23 mouse cellular contexts compared by ENCODE assay signal in genomic region chr8:11735672-11736235, GRCm38 (mm10). TPM values are rescaled to one million over a fixed set of nuclear protein-coding genes. Genes with fewer than 3 reads are reported as not detected.
DNase-seq lines count a peak whose midpoint lies in the region; ATAC-seq and TF ChIP-seq lines count a peak whose summit lies in the region.
"Had no signal": no experiment of that assay in that cellular context is flagged by ENCODE, and none has a peak within 500 bp of the region (broad histone marks: within the 10 kb centered on the region; RNA-seq: fewer than 3 reads in every experiment).

No protein-coding gene starts in this region.

- no peak overlapping the region for H3K4me2 ChIP-seq in embryonic facial prominence, embryonic 12.5 days (replicated peaks)
- H3K4me2 ChIP-seq in liver, postnatal 0 days (ENCODE audit: low read depth, low read length), result peak overlapping the region; percentile 22; the same call in 1 of the 2 replicates
- H3K4me2 ChIP-seq in midbrain, postnatal 0 days (ENCODE audit: low read depth, low read length, poor library complexity, severe bottlenecking), result no peak overlapping the region
- H3K4me2 ChIP-seq: heart, embryonic 13.5 days; limb, embryonic 12.5 days had no signal

- H3K9me3 ChIP-seq in embryonic facial prominence, embryonic 12.5 days, result no peaks in the 10 kb centered on the region
- H3K9me3 ChIP-seq in embryonic facial prominence, embryonic 10.5 days, result no peaks in the 10 kb centered on the region
- H3K9me3 ChIP-seq in liver, postnatal 0 days (ENCODE audit: low read length), result no peaks in the 10 kb centered on the region
- H3K9me3 ChIP-seq in midbrain, postnatal 0 days (ENCODE audit: low read length), result no peaks in the 10 kb centered on the region
- H3K9me3 ChIP-seq: heart, embryonic 13.5 days; limb, embryonic 12.5 days; megakaryocyte, embryonic 14.5 days had no signal

- no peak for TF ChIP-seq EP300 in liver, postnatal 0 days (IDR thresholded peaks at IDR 0.05; ENCODE audit: low read depth)

- peaks cover 10% of the 10 kb centered on the region for H3K36me3 ChIP-seq in embryonic facial prominence, embryonic 12.5 days
- peaks cover 59% of the 10 kb centered on the region for H3K36me3 ChIP-seq in embryonic facial prominence, embryonic 10.5 days (replicated peaks)
- H3K36me3 ChIP-seq in kidney, adult 2 months (ENCODE audit: control insufficient read depth, insufficient read depth, low read length), result no peaks in the 10 kb centered on the region
- 0 out of 2 replicates have a peak, but pooled peaks cover 4% of the 10 kb centered on the region for H3K36me3 ChIP-seq in liver, postnatal 0 days (replicated peaks; ENCODE audit: insufficient read depth, low read length)
- H3K36me3 ChIP-seq in midbrain, postnatal 0 days (ENCODE audit: insufficient read depth, low read length), result peaks cover 15% of the 10 kb centered on the region; the same call in 1 of the 2 replicates

- H3K27ac ChIP-seq in embryonic facial prominence, embryonic 12.5 days, result no peak overlapping the region
- H3K27ac ChIP-seq in embryonic facial prominence, embryonic 10.5 days (replicated peaks), result no peak overlapping the region
- H3K27ac ChIP-seq in kidney, adult 2 months (ENCODE audit: insufficient read depth, low read depth, low read length), result no peak overlapping the region
- H3K27ac ChIP-seq in liver, postnatal 0 days (ENCODE audit: low read depth), result peak overlapping the region; percentile 67; the same call in 1 of the 2 replicates
- no peak overlapping the region for H3K27ac ChIP-seq in midbrain, postnatal 0 days (ENCODE audit: low read depth, low read length)
- H3K27ac ChIP-seq: heart, embryonic 13.5 days; limb, embryonic 12.5 days had no signal

- 79% methylated on average over 15 of the region's 15 CpGs for WGBS in embryonic facial prominence, embryonic 12.5 days
- WGBS in embryonic facial prominence, embryonic 10.5 days, result 81% methylated on average over 15 of the region's 15 CpGs
- 52% methylated on average over 15 of the region's 15 CpGs for WGBS in kidney, adult 2 months
- WGBS in liver, postnatal 0 days (ENCODE audit: insufficient replicate concordance), result 70% methylated on average over 15 of the region's 15 CpGs
- 87% methylated on average over 15 of the region's 15 CpGs for whole genome bisulfite sequencing in midbrain, postnatal 0 days

- ATAC-seq in embryonic facial prominence, embryonic 12.5 days (ENCODE audit: insufficient number of reproducible peaks, insufficient read depth, low FRiP score, low TSS enrichment), result peak; percentile 32; the same call in 1 of the 2 replicates
- peak; percentile 84 for ATAC-seq in liver, postnatal 0 days
- no peak for ATAC-seq in midbrain, postnatal 0 days (ENCODE audit: low FRiP score)
- ATAC-seq: inflammation-experienced regulatory T-cells, adult 6 months had no signal

- TF ChIP-seq CTCF in kidney, adult 2 months (conservative IDR thresholded peaks at IDR 0.05; ENCODE audit: insufficient read depth, insufficient read length, low read depth, low read length), result peak; percentile 26; the same call in 1 of the 2 replicates
- TF ChIP-seq CTCF in liver, postnatal 0 days (IDR thresholded peaks at IDR 0.05; ENCODE audit: low read depth), result 0 out of 2 replicates have a peak, but pooled peaks have one; percentile 7
- TF ChIP-seq CTCF in midbrain, postnatal 0 days (IDR thresholded peaks at IDR 0.05), result no peak

- H3K4me1 ChIP-seq in embryonic facial prominence, embryonic 12.5 days, result peaks cover 17% of the 10 kb centered on the region
- peaks cover 17% of the 10 kb centered on the region for H3K4me1 ChIP-seq in embryonic facial prominence, embryonic 10.5 days
- H3K4me1 ChIP-seq in kidney, adult 2 months (ENCODE audit: control insufficient read depth, insufficient read depth, low read length), result 0 out of 2 replicates have a peak, but pooled peaks cover 4% of the 10 kb centered on the region
- peaks cover 13% of the 10 kb centered on the region for H3K4me1 ChIP-seq in liver, postnatal 0 days (ENCODE audit: insufficient read depth)
- H3K4me1 ChIP-seq in midbrain, postnatal 0 days (ENCODE audit: insufficient read depth, low read length), result no peaks in the 10 kb centered on the region
- H3K4me1 ChIP-seq: megakaryocyte, embryonic 14.5 days had no signal

- H3K9ac ChIP-seq in embryonic facial prominence, embryonic 12.5 days, result no peak overlapping the region
- no peak overlapping the region for H3K9ac ChIP-seq in liver, postnatal 0 days (replicated peaks)
- no peak overlapping the region for H3K9ac ChIP-seq in midbrain, postnatal 0 days (replicated peaks; ENCODE audit: low read length, poor library complexity, severe bottlenecking)
- H3K9ac ChIP-seq: heart, embryonic 13.5 days; limb, embryonic 12.5 days had no signal

- H3K27me3 ChIP-seq in embryonic facial prominence, embryonic 12.5 days, result no peaks in the 10 kb centered on the region
- H3K27me3 ChIP-seq in embryonic facial prominence, embryonic 10.5 days (replicated peaks; ENCODE audit: low read depth, poor library complexity, severe bottlenecking), result 0 out of 2 replicates have a peak, but pooled peaks cover 6% of the 10 kb centered on the region
- H3K27me3 ChIP-seq in kidney, adult 2 months (replicated peaks; ENCODE audit: control insufficient read depth, insufficient read depth, low read length), result no peaks in the 10 kb centered on the region
- H3K27me3 ChIP-seq in liver, postnatal 0 days (ENCODE audit: insufficient read depth, low read length), result no peaks in the 10 kb centered on the region
- H3K27me3 ChIP-seq in midbrain, postnatal 0 days (ENCODE audit: insufficient read depth, low read length), result no peaks in the 10 kb centered on the region
- H3K27me3 ChIP-seq: limb, embryonic 12.5 days had no signal

- TF ChIP-seq POLR2A in kidney, adult 2 months (IDR thresholded peaks at IDR 0.05; ENCODE audit: low read depth, low read length), result no peak

- no peak for DNase-seq in embryonic facial prominence, embryonic 10.5 days (ENCODE audit: low spot score)
- DNase-seq in kidney, adult 2 months, result peak; percentile 83
- DNase-seq in kidney, postnatal 36 days, result peak; percentile 70 to 80
- peak; percentile 39 for DNase-seq in liver, postnatal 0 days
- DNase-seq in gastrocnemius, postnatal 14 days, result no peak
- DNase-seq in midbrain, postnatal 0 days (ENCODE audit: low spot score), result no peak
- no peak for DNase-seq in right cerebral cortex, postnatal 25 days
- DNase-seq: adrenal gland, postnatal 14 days; cerebellum, adult 8-10 months; lung, postnatal 10 days; thymus, postnatal 14 days had no signal

- intact Hi-C loops in gastrocnemius, postnatal 14 days (cut with DNase I; ENCODE audit: low total_unique reads), result no loop called here

- H3K4me3 ChIP-seq in embryonic facial prominence, embryonic 12.5 days, result no peak overlapping the region
- H3K4me3 ChIP-seq in embryonic facial prominence, embryonic 10.5 days, result no peak overlapping the region
- H3K4me3 ChIP-seq in kidney, adult 2 months (ENCODE audit: insufficient read depth, low read depth, low read length), result no peak overlapping the region
- no peak overlapping the region for H3K4me3 ChIP-seq in liver, postnatal 0 days (ENCODE audit: low read depth, low read length)
- H3K4me3 ChIP-seq in midbrain, postnatal 0 days (ENCODE audit: low read depth, low read length), result no peak overlapping the region
- H3K4me3 ChIP-seq: erythroblast, embryonic 14.5 days; heart, embryonic 13.5 days; limb, embryonic 12.5 days; megakaryocyte, embryonic 14.5 days had no signal

RNA-seq across cellular contexts. Expression of gene Arhgef7, which starts 8.2 kb away (rescaled TPM):
- polyA plus RNA-seq in embryonic facial prominence, embryonic 12.5 days (2016; fragmentation: Nextera tagmentation; extraction: Ambion mirVana), result 55.0 and 56.5 TPM in 2 replicates
- polyA plus RNA-seq in embryonic facial prominence, embryonic 10.5 days (2016; fragmentation: Nextera tagmentation; extraction: Ambion mirVana), result 50.3 and 55.1 TPM in 2 replicates
- polyA plus RNA-seq in kidney, adult 2 months (2012; rRNA removed), result 49.3 and 49.6 TPM in 2 replicates
- 7.6 and 9.2 TPM in 2 replicates for polyA plus RNA-seq in liver, postnatal 0 days (2015; fragmentation: Nextera tagmentation; extraction: Ambion mirVana)
- 10 to 100 TPM; 54.5 to 64.7 TPM for total RNA-seq in gastrocnemius, postnatal 14 days (2021)
- 87.5 and 124 TPM in 2 replicates for total RNA-seq in midbrain, postnatal 0 days (2014; rRNA removed)
- 54.3 and 55.3 TPM in 2 replicates for polyA plus RNA-seq in midbrain, postnatal 0 days (2015; fragmentation: Nextera tagmentation; extraction: Ambion mirVana)

RNA-seq across cellular contexts. Expression of gene 1700016D06Rik, which starts 34.9 kb away (rescaled TPM):
- polyA plus RNA-seq in embryonic facial prominence, embryonic 12.5 days (2016; fragmentation: Nextera tagmentation; extraction: Ambion mirVana), result not detected in 2 replicates
- 0.11 TPM in 1 of 2 replicates, not detected in the other for polyA plus RNA-seq in embryonic facial prominence, embryonic 10.5 days (2016; fragmentation: Nextera tagmentation; extraction: Ambion mirVana)
- not detected in 2 replicates for polyA plus RNA-seq in kidney, adult 2 months (2012; rRNA removed)
- polyA plus RNA-seq in liver, postnatal 0 days (2015; fragmentation: Nextera tagmentation; extraction: Ambion mirVana), result not detected in 2 replicates
- total RNA-seq in gastrocnemius, postnatal 14 days (2021), result not detected
- total RNA-seq in midbrain, postnatal 0 days (2014; rRNA removed), result not detected in 2 replicates
- polyA plus RNA-seq in midbrain, postnatal 0 days (2015; fragmentation: Nextera tagmentation; extraction: Ambion mirVana), result 0.47 and 0.48 TPM in 2 replicates
- total RNA-seq: adrenal gland, postnatal 14 days; CH12.LX; gastrocnemius, postnatal 4 days; hematopoietic stem cell, adult 5-6 weeks; left cerebral cortex, adult 18-20 months had no signal
- polyA plus RNA-seq: erythroblast, embryonic 14.5 days; heart, embryonic 13.5 days; inflammation-experienced regulatory T-cells, adult 6 months; limb, embryonic 12.5 days; neural tube, embryonic 14.5 days; stomach, embryonic 14.5 days had no signal

Comparison
In these comparisons a context has a peak if more than half of its experiments do, and no peak if none do; other contexts are left out.
1. DNase-seq: peak in kidney, adult 2 months (single experiment), kidney, postnatal 36 days (2 of 2) and liver, postnatal 0 days (single experiment); none in embryonic facial prominence, embryonic 10.5 days (single experiment), gastrocnemius, postnatal 14 days (single experiment), midbrain, postnatal 0 days (single experiment) and right cerebral cortex, postnatal 25 days (single experiment).